Mouse (Mus musculus) limb, embryonic 15.5 days (tissue): ENCODE data around the gene Nt5dc2. TPM values are rescaled to one million over a fixed set of nuclear protein-coding genes. Genes with fewer than 3 reads are reported as not detected.

ENCODE experiments used
- ATAC-seq: fragments of 200-750 bp; cut with Nextera tagmentation; 2 replicates; pipeline ENCODE4 v1.8.0; 2017; ENCODE audit warnings: low read depth, moderate TSS enrichment; ENCODE audit not compliant: insufficient number of reproducible peaks, low FRiP score, low TSS enrichment
- H3K27ac ChIP-seq: fragments of 300-500 bp; sonication (generic); 2 replicates; pipeline ENCODE4 v1.5.1; 2015; ENCODE audit warnings: moderate library complexity, mild to moderate bottlenecking, inconsistent platforms
- H3K27me3 ChIP-seq: fragments of 300-500 bp; sonication (generic); 2 replicates; pipeline ENCODE4 v1.6.1; 2015; ENCODE audit warnings: inconsistent platforms
- H3K36me3 ChIP-seq: fragments of 300-500 bp; sonication (generic); 2 replicates; pipeline ENCODE4 v1.6.1; 2015; ENCODE audit warnings: inconsistent platforms
- H3K4me1 ChIP-seq: fragments of 300-500 bp; sonication (generic); 2 replicates; pipeline ENCODE4 v1.6.1; 2015; ENCODE audit warnings: inconsistent platforms
- H3K4me2 ChIP-seq: fragments of 300-500 bp; sonication (generic); 2 replicates; pipeline ENCODE4 v1.6.1; 2015; ENCODE audit warnings: mild to moderate bottlenecking, inconsistent platforms
- H3K4me3 ChIP-seq: fragments of 300-500 bp; sonication (generic); 2 replicates; pipeline ENCODE4 v1.5.1; 2015; ENCODE audit warnings: mild to moderate bottlenecking, inconsistent platforms
- H3K9ac ChIP-seq: fragments of 300-500 bp; sonication (generic); 2 replicates; pipeline ENCODE4 v1.6.1; 2015; ENCODE audit warnings: inconsistent platforms
- H3K9me3 ChIP-seq: fragments of 300-500 bp; sonication (generic); 2 replicates; pipeline ENCODE4 v1.6.1; 2016; ENCODE audit warnings: inconsistent platforms
- WGBS: fragments of 180-500 bp; shearing (Covaris S2); methylation state at CpG from one replicate; pipeline ENCODE4 v1.1.7; 2015; 5-methylcytosine and 5-hydroxymethylcytosine counted together
- polyA plus RNA-seq: library from polyadenylated mRNA; unstranded; fragments of >200 nt; fragmentation: Nextera tagmentation; extraction: Ambion mirVana; gene quantifications from 2 replicates; pipeline ENCODE4 v1.2.1, GENCODE M21; 2015

Gene Nt5dc2
- polyA plus RNA-seq, 1 experiment from 2014 or later = 336 TPM

DNA sequence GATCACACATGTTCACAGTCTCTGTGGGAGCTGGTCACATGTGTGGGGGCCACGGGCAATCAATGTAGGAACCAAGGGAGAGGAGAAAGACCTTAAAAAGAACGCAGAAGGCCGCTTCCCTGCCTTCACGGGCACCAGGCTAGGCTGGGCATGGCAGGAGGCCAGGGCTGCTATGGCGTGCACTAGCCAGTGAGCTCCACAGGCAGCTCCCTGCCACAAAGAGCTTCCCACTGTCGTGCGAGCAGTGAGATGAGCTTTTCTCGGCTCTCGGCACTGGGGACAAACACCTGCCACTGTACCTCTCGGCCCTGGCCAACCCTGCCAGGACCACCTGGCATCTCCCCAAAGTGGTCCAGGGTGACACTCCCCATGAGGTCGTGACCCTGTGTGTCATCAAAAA lies 40.5 kb downstream of the Nt5dc2 start:
- Histone ChIP-seq H3K36me3 (peaks cover 67% of the 10 kb centered on the region), H3K27me3 (no peaks in the 10 kb centered on the region), H3K27ac (no peak overlapping the region), H3K9me3 (no peaks in the 10 kb centered on the region), H3K4me3 (no peak overlapping the region), H3K4me1 (peaks cover 19% of the 10 kb centered on the region), H3K9ac (no peak overlapping the region), H3K4me2 (no peak overlapping the region)
- no peak for ATAC-seq
- WGBS = 84% methylated on average over 11 of the region's 11 CpGs

- peaks cover 15% of the 10 kb centered on the region for H3K4me1 ChIP-seq
- 95% methylated on average over 15 of the region's 15 CpGs for WGBS
- no peak overlapping the region for H3K4me3 ChIP-seq
- no peak overlapping the region for H3K9ac ChIP-seq
- H3K9me3 ChIP-seq = no peaks in the 10 kb centered on the region
- H3K27me3 ChIP-seq = no peaks in the 10 kb centered on the region
- H3K4me2 ChIP-seq = no peak overlapping the region
- no peak overlapping the region for H3K27ac ChIP-seq
- peaks cover 72% of the 10 kb centered on the region for H3K36me3 ChIP-seq
- ATAC-seq = no peak
These were observed 41.0 kb downstream of the Nt5dc2 start for GRCm38 (mm10) chr14:31171821-31172220.

DNA sequence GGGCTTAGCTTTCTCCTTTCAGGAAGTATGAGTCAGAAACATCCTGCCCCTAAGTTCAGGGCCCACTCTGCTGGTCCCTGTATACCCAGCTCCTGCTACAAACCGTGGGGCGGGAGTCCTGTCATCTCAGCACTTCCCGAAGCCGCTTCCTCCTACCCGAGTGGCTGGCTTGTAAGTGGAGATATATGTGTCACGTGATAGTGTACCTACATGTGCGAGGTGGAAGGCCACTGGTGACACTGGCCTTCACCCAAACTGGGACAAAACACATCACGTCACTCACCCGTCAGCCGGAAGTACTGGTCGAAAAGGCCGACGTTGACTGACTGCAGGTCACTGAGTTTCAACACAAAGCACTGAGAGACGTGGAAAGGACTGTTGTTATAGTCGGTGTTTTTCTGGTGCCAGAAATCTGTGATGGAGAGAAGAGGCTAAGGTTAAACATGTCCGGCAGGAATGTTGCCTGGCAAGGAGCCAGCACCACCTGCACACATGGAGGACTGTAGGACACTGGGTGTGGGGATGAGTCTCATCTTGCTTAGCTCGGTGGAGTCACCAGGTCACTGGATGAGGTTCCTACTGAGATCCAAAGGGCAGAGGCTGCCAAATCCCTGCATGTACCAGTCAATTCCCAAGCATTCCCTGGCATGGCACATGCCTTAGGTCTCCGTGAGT lies 42.1 kb downstream of the Nt5dc2 start:
- 77% methylated on average over 18 of the region's 18 CpGs for WGBS
- ATAC-seq = no peak
- Histone ChIP-seq H3K4me1 (peaks cover 8% of the 10 kb centered on the region; the same call in 1 of the 2 replicates), H3K9ac (no peak overlapping the region), H3K4me3 (no peak overlapping the region), H3K27me3 (no peaks in the 10 kb centered on the region), H3K4me2 (no peak overlapping the region), H3K36me3 (peaks cover 83% of the 10 kb centered on the region), H3K9me3 (no peaks in the 10 kb centered on the region), H3K27ac (no peak overlapping the region)

- Histone ChIP-seq H3K4me2 (no peak overlapping the region), H3K9me3 (no peaks in the 10 kb centered on the region), H3K4me1 (peaks cover 3% of the 10 kb centered on the region; the same call in 1 of the 2 replicates), H3K27me3 (no peaks in the 10 kb centered on the region), H3K4me3 (no peak overlapping the region), H3K9ac (no peak overlapping the region), H3K27ac (no peak overlapping the region), H3K36me3 (peaks cover 87% of the 10 kb centered on the region)
- 90% methylated on average over 7 of the region's 7 CpGs for WGBS
- ATAC-seq = no peak
These were observed 42.7 kb downstream of the Nt5dc2 start for GRCm38 (mm10) chr14:31173537-31173936.

GRCm38 (mm10) chr14:31177287-31177686 lies 46.4 kb downstream of the Nt5dc2 start:
- WGBS = 91% methylated on average over 16 of the region's 16 CpGs
- no peak for ATAC-seq

DNA sequence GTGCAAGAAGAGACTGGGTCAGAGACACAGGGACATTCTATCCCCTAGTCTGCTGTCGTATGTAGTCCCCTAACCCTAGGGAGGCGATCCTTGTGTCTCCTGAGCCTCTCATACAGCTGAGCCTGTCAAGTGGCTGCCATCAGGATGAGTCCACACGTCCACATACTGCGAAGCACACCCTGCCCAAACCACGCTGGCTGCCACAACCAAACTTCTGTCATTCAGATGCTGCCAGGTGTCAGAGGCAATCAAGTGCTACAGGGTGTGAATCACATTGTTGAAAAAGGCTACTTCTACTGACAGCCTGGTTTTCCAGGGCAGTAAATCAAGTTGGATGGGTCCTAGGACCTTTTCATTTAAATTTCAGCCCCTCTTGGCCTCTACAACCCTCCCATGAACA lies 46.9 kb downstream of the Nt5dc2 start:
- no peak overlapping the region for H3K4me3 ChIP-seq
- WGBS = 91% methylated on average over 5 of the region's 5 CpGs
- H3K4me2 ChIP-seq = no peak overlapping the region
- H3K9me3 ChIP-seq = no peaks in the 10 kb centered on the region
- H3K27ac ChIP-seq = no peak overlapping the region
- no peak for ATAC-seq
- peaks cover 98% of the 10 kb centered on the region for H3K36me3 ChIP-seq
- H3K9ac ChIP-seq = no peak overlapping the region
- H3K27me3 ChIP-seq = no peaks in the 10 kb centered on the region
- no peaks in the 10 kb centered on the region for H3K4me1 ChIP-seq

More at GRCm38 (mm10) chr14:31177287-31177686, 46.4 kb downstream of the Nt5dc2 start:
- H3K27me3 ChIP-seq = no peaks in the 10 kb centered on the region
- H3K4me2 ChIP-seq = no peak overlapping the region
- no peaks in the 10 kb centered on the region for H3K9me3 ChIP-seq
- no peak overlapping the region for H3K4me3 ChIP-seq
- no peak overlapping the region for H3K9ac ChIP-seq
- no peaks in the 10 kb centered on the region for H3K4me1 ChIP-seq
- H3K27ac ChIP-seq = no peak overlapping the region
- peaks cover 98% of the 10 kb centered on the region for H3K36me3 ChIP-seq

GRCm38 (mm10) chr14:31179677-31180365 lies 49.0 kb downstream of the Nt5dc2 start:
- Histone ChIP-seq H3K4me2 (no peak overlapping the region), H3K27ac (no peak overlapping the region; the same call in 1 of the 2 replicates), H3K9me3 (no peaks in the 10 kb centered on the region), H3K4me3 (no peak overlapping the region), H3K27me3 (no peaks in the 10 kb centered on the region), H3K4me1 (no peaks in the 10 kb centered on the region), H3K36me3 (peaks cover 98% of the 10 kb centered on the region), H3K9ac (no peak overlapping the region)
- 86% methylated on average over 12 of the region's 12 CpGs for WGBS
- no peak for ATAC-seq

- 74% methylated on average over 4 of the region's 4 CpGs for WGBS
- no peak for ATAC-seq
- Histone ChIP-seq H3K27me3 (no peaks in the 10 kb centered on the region), H3K4me2 (no peak overlapping the region), H3K36me3 (peaks cover 98% of the 10 kb centered on the region), H3K4me1 (no peaks in the 10 kb centered on the region), H3K9me3 (no peaks in the 10 kb centered on the region), H3K4me3 (no peak overlapping the region), H3K27ac (no peak overlapping the region), H3K9ac (no peak overlapping the region)
These were observed 50.7 kb downstream of the Nt5dc2 start for GRCm38 (mm10) chr14:31181512-31181911.

GRCm38 (mm10) chr14:31182786-31183290 lies 52.0 kb downstream of the Nt5dc2 start:
- peak overlapping the region; percentile 38; the same call in 1 of the 2 replicates for H3K27ac ChIP-seq
- no peaks in the 10 kb centered on the region for H3K27me3 ChIP-seq
- no peaks in the 10 kb centered on the region for H3K4me1 ChIP-seq
- H3K9ac ChIP-seq = no peak overlapping the region
- no peak overlapping the region for H3K4me3 ChIP-seq
- no peak for ATAC-seq
- no peaks in the 10 kb centered on the region for H3K9me3 ChIP-seq
- H3K4me2 ChIP-seq = no peak overlapping the region
- 83% methylated on average over 2 of the region's 2 CpGs for WGBS
- H3K36me3 ChIP-seq = peaks cover 98% of the 10 kb centered on the region

- Histone ChIP-seq H3K4me2 (no peak overlapping the region), H3K27ac (peak overlapping the region; percentile 38; the same call in 1 of the 2 replicates), H3K4me1 (no peaks in the 10 kb centered on the region), H3K9ac (no peak overlapping the region), H3K27me3 (no peaks in the 10 kb centered on the region), H3K9me3 (no peaks in the 10 kb centered on the region), H3K4me3 (no peak overlapping the region), H3K36me3 (peaks cover 100% of the 10 kb centered on the region)
- ATAC-seq = no peak
- WGBS = 84% methylated on average over 5 of the region's 5 CpGs
These were observed 52.7 kb downstream of the Nt5dc2 start for GRCm38 (mm10) chr14:31183541-31183940.

GRCm38 (mm10) chr14:31184195-31184594 lies 53.3 kb downstream of the Nt5dc2 start:
- Histone ChIP-seq H3K9me3 (no peaks in the 10 kb centered on the region), H3K36me3 (peaks cover 100% of the 10 kb centered on the region), H3K27ac (peak overlapping the region; percentile 27; the same call in 1 of the 2 replicates), H3K4me2 (no peak overlapping the region), H3K4me3 (no peak overlapping the region), H3K27me3 (no peaks in the 10 kb centered on the region), H3K9ac (no peak overlapping the region), H3K4me1 (no peaks in the 10 kb centered on the region)
- 88% methylated on average over 12 of the region's 12 CpGs for WGBS
- no peak for ATAC-seq

- H3K4me2 ChIP-seq = no peak overlapping the region
- H3K27ac ChIP-seq = no peak overlapping the region; the same call in 1 of the 2 replicates
- H3K36me3 ChIP-seq = peaks cover 100% of the 10 kb centered on the region
- no peaks in the 10 kb centered on the region for H3K9me3 ChIP-seq
- WGBS = 86% methylated on average over 4 of the region's 4 CpGs
- H3K4me1 ChIP-seq = no peaks in the 10 kb centered on the region
- no peak overlapping the region for H3K9ac ChIP-seq
- ATAC-seq = no peak
- no peak overlapping the region for H3K4me3 ChIP-seq
- H3K27me3 ChIP-seq = no peaks in the 10 kb centered on the region
These were observed 55.8 kb downstream of the Nt5dc2 start for GRCm38 (mm10) chr14:31186656-31187055.
